ENCODE assay signal across 9 mouse cellular contexts in the genomic region with DNA sequence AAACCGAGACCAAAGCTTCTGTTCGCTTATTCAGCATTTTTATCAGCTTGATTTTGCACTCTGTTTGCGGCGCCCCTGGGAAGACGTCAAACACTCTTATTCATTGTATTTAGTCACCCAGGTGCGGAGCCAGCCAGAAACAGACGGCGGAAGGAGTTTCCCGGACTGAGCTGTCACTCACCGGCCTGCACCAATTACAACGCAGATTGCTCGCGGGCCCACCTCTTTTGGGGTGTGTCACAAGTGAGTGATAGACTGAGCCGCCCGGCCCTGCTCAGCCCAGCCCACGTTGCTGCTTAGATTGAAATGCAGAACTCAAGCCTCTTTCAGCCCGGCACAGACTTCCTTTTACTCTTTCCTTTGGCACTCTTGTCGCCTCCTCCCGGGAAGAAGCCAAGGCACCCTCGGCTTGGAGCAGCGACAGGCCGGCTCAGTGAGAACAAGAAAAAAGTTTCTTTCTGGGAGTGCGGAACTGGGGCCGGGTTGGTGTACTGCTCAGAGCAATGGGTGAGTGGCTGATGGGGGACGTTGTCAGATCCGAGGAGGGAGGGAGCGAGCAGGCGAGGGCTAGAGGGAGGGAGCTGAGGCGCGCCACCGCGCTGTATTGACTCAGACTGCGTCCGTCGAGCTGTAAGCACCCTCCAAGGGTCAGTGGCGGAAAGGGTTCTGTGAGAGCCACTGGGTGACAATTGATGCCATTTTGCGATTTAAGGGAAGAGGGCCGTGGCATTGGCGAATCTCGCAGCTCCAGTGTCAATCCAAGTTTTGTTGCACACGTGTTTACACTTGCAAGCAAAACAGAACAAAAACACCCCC. TPM values are rescaled to one million over a fixed set of nuclear protein-coding genes. Genes with fewer than 3 reads are reported as not detected.
DNase-seq lines count a peak whose midpoint lies in the region; ATAC-seq and TF ChIP-seq lines count a peak whose summit lies in the region.
"Had no signal": no experiment of that assay in that cellular context is flagged by ENCODE, and none has a peak within 500 bp of the region (broad histone marks: within the 10 kb centered on the region; RNA-seq: fewer than 3 reads in every experiment).

No protein-coding gene starts in this region.

- peak overlapping the region; percentile 70 for H3K9ac ChIP-seq in MEL (ENCODE audit: control insufficient read depth, low read depth, low read length, poor library complexity, severe bottlenecking)
- no peak overlapping the region for H3K9ac ChIP-seq in forebrain, embryonic 15.5 days (replicated peaks)
- H3K9ac ChIP-seq in midbrain, embryonic 11.5 days (ENCODE audit: low read length) = no peak overlapping the region

- 1% methylated on average over 41 of the region's 41 CpGs for WGBS in forebrain, embryonic 15.5 days
- WGBS in limb, embryonic 10.5 days = under 1% methylated on average over 41 of the region's 41 CpGs
- 0% methylated on average over 41 of the region's 41 CpGs for WGBS in midbrain, embryonic 11.5 days

- peaks cover 4% of the 10 kb centered on the region for H3K79me2 ChIP-seq in MEL (ENCODE audit: control insufficient read depth, insufficient read depth, low read length, poor library complexity)

- no peaks in the 10 kb centered on the region for H3K27me3 ChIP-seq in MEL (ENCODE audit: control insufficient read depth in 1 of 2, insufficient read depth in 2 of 2, low read length in 2 of 2)
- H3K27me3 ChIP-seq in forebrain, embryonic 15.5 days = peaks cover 96% of the 10 kb centered on the region
- H3K27me3 ChIP-seq in limb, embryonic 10.5 days (ENCODE audit: low read depth, poor library complexity, severe bottlenecking) = peaks cover 100% of the 10 kb centered on the region
- H3K27me3 ChIP-seq in midbrain, embryonic 11.5 days (ENCODE audit: control insufficient read depth, insufficient read depth, low read length) = peaks cover 98% of the 10 kb centered on the region

- H3K9me3 ChIP-seq in MEL (replicated peaks; ENCODE audit: insufficient read depth, low read length) = no peaks in the 10 kb centered on the region
- no peaks in the 10 kb centered on the region for H3K9me3 ChIP-seq in forebrain, embryonic 15.5 days
- no peaks in the 10 kb centered on the region for H3K9me3 ChIP-seq in limb, embryonic 10.5 days (replicated peaks)
- no peaks in the 10 kb centered on the region for H3K9me3 ChIP-seq in midbrain, embryonic 11.5 days (ENCODE audit: control insufficient read depth, low read length)

- peak overlapping the region; percentile 85 to 92 for H3K4me3 ChIP-seq in MEL (ENCODE audit: control insufficient read depth in 1 of 2, insufficient read depth in 1 of 2, low read depth in 2 of 2, low read length in 2 of 2)
- H3K4me3 ChIP-seq in forebrain, embryonic 15.5 days = peak overlapping the region; percentile 26
- peak overlapping the region; percentile 51 for H3K4me3 ChIP-seq in limb, embryonic 10.5 days
- H3K4me3 ChIP-seq in midbrain, embryonic 11.5 days (ENCODE audit: low read depth, low read length) = peak overlapping the region; percentile 23

- peaks cover 0 to 6% of the 10 kb centered on the region in 2 experiments; a peak in 1 of 4 replicates for H3K36me3 ChIP-seq in MEL (ENCODE audit: control insufficient read depth in 1 of 2, insufficient read depth in 2 of 2, low read length in 2 of 2)
- H3K36me3 ChIP-seq in forebrain, embryonic 15.5 days = no peaks in the 10 kb centered on the region
- H3K36me3 ChIP-seq in limb, embryonic 10.5 days = no peaks in the 10 kb centered on the region
- H3K36me3 ChIP-seq in midbrain, embryonic 11.5 days (ENCODE audit: control insufficient read depth, insufficient read depth, low read length) = no peaks in the 10 kb centered on the region

- no peak for TF ChIP-seq RAD21 in MEL (IDR thresholded peaks at IDR 0.05; ENCODE audit: low read depth, low read length)

- TF ChIP-seq POLR2A in MEL (IDR thresholded peaks at IDR 0.05; ENCODE audit: control insufficient read depth in 1 of 2, insufficient read depth in 1 of 2, low read depth in 1 of 2, low read length in 2 of 2, poor library complexity in 1 of 2) = peak in 1 of 2 experiments; percentile 63; a peak in 2 of 4 replicates

- peak; percentile 98 for DNase-seq in MEL (ENCODE audit: low read depth, low spot score)
- DNase-seq in adrenal gland, postnatal 4 days (ENCODE audit: low spot score in 2 of 2) = peak; percentile 50 to 53
- peak; percentile 87 for DNase-seq in heart, postnatal 4 days
- peak; percentile 90 for DNase-seq in limb, embryonic 10.5 days (ENCODE audit: low spot score)
- peak; percentile 97 for DNase-seq in midbrain, embryonic 11.5 days (ENCODE audit: low spot score, missing footprints)
- DNase-seq in urinary bladder, postnatal 14 days (ENCODE audit: low spot score) = peak; percentile 85
- no peak for DNase-seq in layer of hippocampus, adult 11-12 months (ENCODE audit: low spot score)

- TF ChIP-seq EP300 in MEL (IDR thresholded peaks at IDR 0.05; ENCODE audit: low read depth in 1 of 2, low read length in 2 of 2) = 0 out of 4 replicates have a peak, but pooled peaks of 1 of the 2 experiments have one; percentile 12

- no peak for TF ChIP-seq CTCF in MEL (IDR thresholded peaks at IDR 0.05 in 2 of 3, conservative IDR thresholded peaks at IDR 0.05 in 1 of 3; ENCODE audit: control insufficient read depth in 1 of 3, insufficient read depth in 1 of 3, low read depth in 2 of 3, low read length in 3 of 3, poor library complexity in 1 of 3, severe bottlenecking in 1 of 3)

- H3K27ac ChIP-seq in MEL (ENCODE audit: control insufficient read depth, low read depth, low read length) = peak overlapping the region; percentile 73
- H3K27ac ChIP-seq in forebrain, embryonic 15.5 days (replicated peaks) = no peak overlapping the region
- no peak overlapping the region for H3K27ac ChIP-seq in limb, embryonic 10.5 days
- H3K27ac ChIP-seq in midbrain, embryonic 11.5 days (ENCODE audit: low read depth, low read length) = no peak overlapping the region

- ATAC-seq in forebrain, embryonic 15.5 days (replicated peaks) = peak; percentile 96
- ATAC-seq in midbrain, embryonic 11.5 days (ENCODE audit: low FRiP score) = peak; percentile 91

- peaks cover 3 to 11% of the 10 kb centered on the region in 2 experiments; a peak in 2 of 4 replicates for H3K4me1 ChIP-seq in MEL (ENCODE audit: control insufficient read depth in 1 of 2, insufficient read depth in 2 of 2, low read length in 2 of 2)
- peaks cover 26% of the 10 kb centered on the region for H3K4me1 ChIP-seq in forebrain, embryonic 15.5 days
- peaks cover 68% of the 10 kb centered on the region for H3K4me1 ChIP-seq in limb, embryonic 10.5 days
- peaks cover 21% of the 10 kb centered on the region for H3K4me1 ChIP-seq in midbrain, embryonic 11.5 days (ENCODE audit: control insufficient read depth, insufficient read depth, low read length)

- H3K4me2 ChIP-seq in forebrain, embryonic 15.5 days (replicated peaks) = peak overlapping the region; percentile 35
- peak overlapping the region; percentile 39 for H3K4me2 ChIP-seq in midbrain, embryonic 11.5 days

TF ChIP-seq in MEL, 35 proteins besides CTCF, POLR2A, EP300 and RAD21 (continues in another document):
- 0 out of 2 replicates have a peak, but pooled peaks have one; percentile 12 for TF ChIP-seq NRF1 (IDR thresholded peaks at IDR 0.05; ENCODE audit: insufficient read depth, low read depth, low read length, poor library complexity, severe bottlenecking)
- TF ChIP-seq BHLHE40 (IDR thresholded peaks at IDR 0.05; ENCODE audit: borderline replicate concordance, low read depth, low read length) = no peak
- no peak for TF ChIP-seq CHD1 (IDR thresholded peaks at IDR 0.05; ENCODE audit: low read depth, low read length)
- 0 out of 2 replicates have a peak, but pooled peaks have one; percentile 16 for TF ChIP-seq RCOR1 (IDR thresholded peaks at IDR 0.05; ENCODE audit: low read depth, low read length)
- 0 out of 2 replicates have a peak, but pooled peaks have one; percentile 10 for TF ChIP-seq SMC3 (IDR thresholded peaks at IDR 0.05; ENCODE audit: low read depth, low read length)
- TF ChIP-seq MAFK (IDR thresholded peaks at IDR 0.05; ENCODE audit: borderline replicate concordance, low read depth, low read length) = peak; percentile 88
- no peak for TF ChIP-seq MYB (IDR thresholded peaks at IDR 0.05; ENCODE audit: low read depth, low read length)
- TF ChIP-seq ETS1 (IDR thresholded peaks at IDR 0.05; ENCODE audit: low read depth, low read length) = peak; percentile 56
- peak; percentile 56; the same call in 1 of the 2 replicates for TF ChIP-seq HCFC1 (IDR thresholded peaks at IDR 0.05; ENCODE audit: low read depth, low read length)
- peak; percentile 53; the same call in 1 of the 2 replicates for TF ChIP-seq MAZ (IDR thresholded peaks at IDR 0.05; ENCODE audit: low read depth, low read length)
- TF ChIP-seq TAL1 (IDR thresholded peaks at IDR 0.05; ENCODE audit: low read length) = no peak
- TF ChIP-seq NELFE (IDR thresholded peaks at IDR 0.05; ENCODE audit: low read depth, low read length) = peak; percentile 53; the same call in 1 of the 2 replicates
- no peak; the same call in 1 of the 2 replicates for TF ChIP-seq POLR2AphosphoS2 (IDR thresholded peaks at IDR 0.05; ENCODE audit: low read length)
- no peak; the same call in 1 of the 2 replicates for TF ChIP-seq CHD2 (IDR thresholded peaks at IDR 0.05; ENCODE audit: low read length)
- TF ChIP-seq KAT2A (conservative IDR thresholded peaks at IDR 0.05; ENCODE audit: low read depth, low read length) = no peak; the same call in 1 of the 2 replicates
- TF ChIP-seq GATA1 (IDR thresholded peaks at IDR 0.05; ENCODE audit: low read depth, low read length) = no peak
- TF ChIP-seq TBP (IDR thresholded peaks at IDR 0.05; ENCODE audit: low read depth, low read length) = peak; percentile 71; the same call in 1 of the 2 replicates
- peak; percentile 62; the same call in 1 of the 2 replicates for TF ChIP-seq MYC (IDR thresholded peaks at IDR 0.05; ENCODE audit: low read depth, low read length)
- 0 out of 2 replicates have a peak, but pooled peaks have one; percentile 12 for TF ChIP-seq TCF12 (IDR thresholded peaks at IDR 0.05; ENCODE audit: low read depth, low read length)
- peak; percentile 69 for TF ChIP-seq SIN3A (IDR thresholded peaks at IDR 0.05; ENCODE audit: low read length)
- TF ChIP-seq MAX (IDR thresholded peaks at IDR 0.05; ENCODE audit: low read length) = peak; percentile 63; the same call in 1 of the 2 replicates
- peak; percentile 41 for TF ChIP-seq ELF1 (IDR thresholded peaks at IDR 0.05; ENCODE audit: low read depth, low read length)
- no peak for TF ChIP-seq USF2 (IDR thresholded peaks at IDR 0.05; ENCODE audit: borderline replicate concordance in 1 of 2, insufficient read depth in 1 of 2, low read depth in 1 of 2, low read length in 2 of 2)

RNA-seq across cellular contexts. Expression of a gene that starts 4.0 kb away (rescaled TPM):
- total RNA-seq in MEL (2012; rRNA removed) = 1.7 and 2.5 TPM in 2 replicates
- polyA plus RNA-seq in MEL (2012; ENCODE audit: insufficient read depth in 1 of 2, insufficient read length in 2 of 2, low read depth in 1 of 2, low replicate concordance in 2 of 2, missing spikeins in 1 of 2) = 1 to 10 TPM in 1 of 2 experiments, not detected in 1; 4.5 TPM
- total RNA-seq in adrenal gland, postnatal 4 days (2021) = not detected
- not detected in 2 replicates for polyA plus RNA-seq in forebrain, embryonic 15.5 days (2015; fragmentation: Nextera tagmentation; extraction: Ambion mirVana)
- under 1 TPM; 0.12 to 0.20 TPM for total RNA-seq in heart, postnatal 4 days (2021)
- 0.50 and 2.2 TPM in 2 replicates for polyA plus RNA-seq in limb, embryonic 10.5 days (2016; fragmentation: Nextera tagmentation; extraction: Ambion mirVana)
- 0.08 TPM in 2 replicates for polyA plus RNA-seq in midbrain, embryonic 11.5 days (2014; fragmentation: Nextera tagmentation; extraction: Ambion mirVana)
- polyA plus RNA-seq: frontal cortex, adult 2 months had no signal

Comparison
In these comparisons a context has a peak if more than half of its experiments do, and no peak if none do; other contexts are left out.
1. H3K4me3 ChIP-seq: peak in every context shown above with its lines; median percentile 88 in MEL; 51 in limb, embryonic 10.5 days; 26 in forebrain, embryonic 15.5 days; 23 in midbrain, embryonic 11.5 days.